Mouse (Mus musculus): ENCODE measurements around the gene Gm17542. TPM values are rescaled to one million over a fixed set of nuclear protein-coding genes. Genes with fewer than 3 reads are reported as not detected.
"Not testable (repeated sequence)": the region's sequence is repeated elsewhere in the genome, so short reads cannot be mapped to it uniquely, and the experiment has no call there.

Gm17542 gene
- not detected for total RNA-seq (2021)
- long read RNA-seq, experiment 1 = 0 reads
- long read RNA-seq, experiment 2 = 0 reads

DNA sequence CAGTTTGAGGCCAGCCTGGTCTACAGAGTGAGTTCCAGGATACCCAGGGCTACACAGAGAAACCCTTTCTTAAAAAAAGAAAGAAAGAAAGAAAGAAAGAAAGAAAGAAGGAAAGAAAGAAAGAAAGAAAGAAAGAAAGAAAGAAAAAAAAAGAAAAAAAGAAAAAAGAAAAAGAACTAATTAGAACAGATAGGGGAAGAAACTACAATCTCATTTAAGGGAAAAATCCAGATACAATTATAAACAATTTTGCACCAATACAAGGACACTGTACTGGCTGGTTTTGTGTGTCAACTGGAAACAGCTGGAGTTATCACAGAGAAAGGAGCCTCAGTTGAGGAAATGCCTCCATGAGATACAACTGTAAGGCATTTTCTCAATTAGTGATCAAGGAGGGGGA is at the start of gene Gm17542:
Gene Gm17542, minus strand, starts transcription at position 101 of the 400 bp plus-strand sequence.
- not testable (repeated sequence) for DNase-seq (ENCODE audit: low spot score in 2 of 2); H3K27ac ChIP-seq; H3K4me3 ChIP-seq

DNA sequence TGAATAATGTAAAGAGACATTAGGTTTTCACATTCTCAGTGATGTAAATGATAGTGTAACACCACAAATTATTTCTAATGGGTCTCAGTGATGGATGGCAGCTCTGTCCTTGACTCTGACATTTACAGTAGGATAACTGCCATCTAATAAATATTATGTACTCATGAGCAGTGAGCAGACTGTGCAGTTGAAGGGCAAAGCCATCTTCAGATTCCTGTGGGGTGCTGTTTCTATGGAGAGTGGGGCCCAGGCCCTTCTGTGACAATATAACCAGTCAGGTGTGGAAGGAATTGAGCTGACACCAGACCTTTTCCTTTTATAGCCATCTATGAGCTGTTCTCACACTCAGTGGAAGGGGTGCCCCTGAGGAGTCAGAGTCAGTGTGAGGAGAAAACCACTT is 21.8 kb upstream of the Gm17542 start:
- DNase-seq (ENCODE audit: low spot score in 2 of 2) = no peak
- Histone ChIP-seq H3K4me3 (no peak overlapping the region), H3K27ac (no peak overlapping the region)
- no peak for TF ChIP-seq CTCF (conservative IDR thresholded peaks at IDR 0.05)

DNA sequence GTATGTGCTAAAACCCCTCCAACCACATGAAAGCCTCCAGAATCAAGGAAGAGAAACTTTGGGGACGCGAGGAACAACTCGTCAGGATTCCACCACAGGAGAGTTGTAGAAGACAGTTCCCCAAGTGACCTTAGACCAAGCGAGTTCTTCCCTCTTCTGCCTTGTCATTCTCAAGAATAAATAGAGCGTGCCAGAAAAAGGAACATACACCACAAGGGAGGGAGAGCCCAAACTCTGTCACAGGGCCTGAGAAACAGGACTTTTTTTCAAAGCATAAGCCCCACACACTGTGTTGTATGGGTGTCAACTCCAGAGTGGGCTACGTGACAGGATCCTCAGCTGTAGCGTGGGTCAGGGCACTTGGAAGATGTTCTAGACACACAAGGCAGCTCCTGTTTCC is 20.1 kb upstream of the Gm17542 start:
- TF ChIP-seq CTCF (conservative IDR thresholded peaks at IDR 0.05) = no peak

DNA sequence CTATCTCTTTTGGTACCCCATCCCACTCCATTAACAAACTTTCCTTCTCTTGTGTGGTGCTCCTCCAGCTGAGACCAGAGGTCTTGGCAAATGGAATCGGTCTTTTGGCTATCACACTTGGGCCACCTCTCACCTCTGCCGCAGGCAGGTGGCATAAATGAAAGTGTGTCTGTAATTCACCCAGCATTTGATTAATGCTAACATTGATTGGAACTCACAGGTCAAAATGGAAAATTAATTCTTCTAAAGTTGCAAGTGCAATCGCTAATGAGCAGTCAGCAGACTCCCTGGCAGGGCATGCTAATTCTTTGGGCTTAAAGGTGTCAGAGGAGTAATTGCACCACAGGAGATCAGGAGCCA is 3.2 kb downstream of the Gm17542 start:
- H3K27ac ChIP-seq = no peak overlapping the region
- no peak for TF ChIP-seq CTCF (conservative IDR thresholded peaks at IDR 0.05)
- peak overlapping the region; percentile 50 for H3K4me3 ChIP-seq
- no peak for DNase-seq (ENCODE audit: low spot score in 2 of 2)

More for the DNA sequence above, 20.1 kb upstream of the Gm17542 start:
- no peak overlapping the region for H3K4me3 ChIP-seq
- H3K27ac ChIP-seq = no peak overlapping the region
- no peak for DNase-seq (ENCODE audit: low spot score in 2 of 2)

DNA sequence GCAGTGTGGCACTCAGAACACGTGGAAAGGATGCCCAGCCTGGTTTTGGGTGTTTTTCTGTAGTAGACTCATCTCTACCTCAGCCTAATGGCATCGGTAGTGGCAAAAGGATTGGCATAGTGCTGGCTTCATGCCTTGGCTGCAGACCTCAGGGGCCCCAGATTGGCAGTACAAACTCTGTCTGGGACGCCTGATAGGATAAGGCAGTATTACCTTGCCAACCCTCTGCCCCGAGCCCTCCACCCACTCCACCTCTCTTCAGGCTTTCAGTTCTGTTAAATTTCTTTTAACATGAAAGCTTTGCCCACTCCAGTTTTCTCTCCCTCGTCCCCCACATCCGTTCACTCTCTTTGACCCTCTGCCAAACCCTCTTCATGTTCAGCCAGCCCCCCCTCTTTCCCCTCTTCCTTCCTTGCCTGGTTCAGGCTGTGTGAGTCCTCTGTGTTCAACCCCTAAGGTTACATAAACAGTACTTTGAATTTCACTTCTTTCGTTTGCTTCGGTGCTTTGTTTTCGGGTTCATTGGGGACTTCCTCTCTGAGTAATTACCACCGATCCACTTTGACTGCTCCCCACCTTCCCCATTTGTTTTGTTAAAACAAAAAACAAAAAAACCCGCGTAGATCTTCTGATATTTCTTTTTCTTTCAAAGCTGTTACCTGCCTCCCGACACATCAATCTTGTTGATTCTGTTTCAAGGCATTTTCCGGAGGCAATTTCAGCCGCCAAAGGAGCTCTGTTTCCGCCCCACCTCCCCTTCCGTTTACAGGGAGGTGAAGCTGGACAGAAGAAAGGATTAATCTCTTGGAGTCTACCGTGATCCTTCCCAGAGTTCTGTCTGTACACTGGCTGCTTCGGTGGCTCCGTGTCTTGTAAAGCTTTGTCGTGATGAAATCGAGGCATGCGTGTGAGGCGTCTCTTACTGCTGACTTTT is 3.9 kb downstream of the Gm17542 start:
- TF ChIP-seq CTCF (conservative IDR thresholded peaks at IDR 0.05) = no peak
- no peak for DNase-seq (ENCODE audit: low spot score in 2 of 2)
- Histone ChIP-seq H3K27ac (no peak overlapping the region), H3K4me3 (peak overlapping the region; percentile 50)

DNA sequence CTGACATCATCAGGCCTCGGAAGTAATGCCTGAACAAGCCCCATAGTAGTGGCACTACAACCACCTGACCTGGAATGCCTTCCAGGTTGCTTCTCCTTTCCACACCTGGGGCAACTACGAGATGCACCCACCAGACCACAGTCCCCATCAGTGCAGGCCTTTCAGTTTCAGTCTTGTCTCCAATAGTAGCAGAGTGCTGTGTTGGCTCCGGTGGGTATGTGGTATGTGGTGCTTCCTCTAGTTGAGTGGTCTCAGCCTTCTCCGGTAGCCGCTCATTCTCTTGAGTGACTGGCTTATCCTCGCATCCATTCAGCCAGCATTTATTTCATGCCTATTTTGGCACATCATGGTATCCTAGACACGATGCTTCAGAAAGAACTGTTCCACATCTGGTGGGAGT is 4.8 kb downstream of the Gm17542 start:
- DNase-seq (ENCODE audit: low spot score in 2 of 2) = no peak
- no peak for TF ChIP-seq CTCF (conservative IDR thresholded peaks at IDR 0.05)
- Histone ChIP-seq H3K4me3 (no peak overlapping the region), H3K27ac (no peak overlapping the region)

DNA sequence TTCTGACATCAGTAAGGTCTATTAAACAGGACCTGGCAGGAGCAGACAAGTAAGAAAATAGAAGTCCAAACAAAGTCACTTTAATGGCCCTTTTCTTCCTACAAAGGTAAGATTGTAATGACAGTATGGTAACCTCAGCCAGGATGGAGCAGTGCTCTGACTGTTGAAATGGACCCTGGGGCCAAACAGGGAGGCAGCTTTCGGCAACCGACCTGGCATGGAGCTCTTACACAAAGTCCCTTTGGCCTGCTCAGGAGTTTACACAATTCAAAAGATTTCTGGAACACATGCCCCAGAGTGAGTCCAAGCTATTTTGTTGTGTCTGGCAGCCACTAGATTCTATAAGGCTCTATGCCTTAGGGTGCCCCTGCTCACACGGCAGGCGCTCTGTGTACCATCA is 9.0 kb downstream of the Gm17542 start:
- H3K27ac ChIP-seq = no peak overlapping the region
- no peak overlapping the region for H3K4me3 ChIP-seq
- no peak for DNase-seq (ENCODE audit: low spot score in 2 of 2)
- no peak for TF ChIP-seq CTCF (conservative IDR thresholded peaks at IDR 0.05)

DNA sequence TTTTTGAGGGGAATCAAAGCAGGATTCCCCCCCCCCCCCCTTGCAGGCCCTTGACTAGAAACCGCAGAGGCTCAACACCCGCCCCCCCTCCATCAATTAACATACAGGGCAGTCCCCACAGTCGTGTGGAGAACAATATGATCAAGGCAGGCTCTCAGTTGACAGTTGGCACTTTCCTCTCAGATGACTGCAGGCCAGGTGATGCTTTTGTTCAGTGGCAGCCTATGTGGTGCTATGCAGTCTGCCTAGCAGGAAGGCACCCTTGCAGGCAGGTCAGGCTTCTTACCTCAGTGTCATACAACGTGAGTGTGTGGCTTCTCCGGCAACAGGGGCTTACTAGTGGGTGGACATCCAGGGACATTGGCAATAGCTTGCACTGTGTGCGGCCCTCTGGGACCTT is 17.4 kb downstream of the Gm17542 start:
- TF ChIP-seq CTCF (conservative IDR thresholded peaks at IDR 0.05) = no peak
- no peak overlapping the region for H3K27ac ChIP-seq
- no peak for DNase-seq (ENCODE audit: low spot score in 2 of 2)
- no peak overlapping the region for H3K4me3 ChIP-seq

DNA sequence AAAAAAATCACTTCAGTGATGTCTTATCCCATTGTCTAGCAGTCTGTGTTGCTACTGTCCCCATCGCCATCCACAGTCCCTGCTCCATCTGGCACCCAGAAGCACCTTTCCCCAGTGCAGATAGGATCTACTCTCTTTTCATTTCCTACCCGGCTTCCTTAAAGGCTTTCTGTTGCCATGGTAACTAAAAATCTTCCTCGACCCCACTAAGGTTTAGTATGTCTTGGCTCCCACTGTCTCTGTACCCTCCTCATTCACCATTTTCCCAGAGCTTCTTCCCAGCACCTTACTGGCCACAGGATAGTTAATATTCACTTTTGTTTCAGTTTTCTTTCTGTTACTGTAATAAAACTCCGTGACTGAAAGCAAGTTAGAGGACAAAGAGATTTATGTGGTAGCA is 17.9 kb downstream of the Gm17542 start:
- H3K27ac ChIP-seq = no peak overlapping the region
- TF ChIP-seq CTCF (conservative IDR thresholded peaks at IDR 0.05) = no peak
- no peak for DNase-seq (ENCODE audit: low spot score in 2 of 2)
- H3K4me3 ChIP-seq = no peak overlapping the region

DNA sequence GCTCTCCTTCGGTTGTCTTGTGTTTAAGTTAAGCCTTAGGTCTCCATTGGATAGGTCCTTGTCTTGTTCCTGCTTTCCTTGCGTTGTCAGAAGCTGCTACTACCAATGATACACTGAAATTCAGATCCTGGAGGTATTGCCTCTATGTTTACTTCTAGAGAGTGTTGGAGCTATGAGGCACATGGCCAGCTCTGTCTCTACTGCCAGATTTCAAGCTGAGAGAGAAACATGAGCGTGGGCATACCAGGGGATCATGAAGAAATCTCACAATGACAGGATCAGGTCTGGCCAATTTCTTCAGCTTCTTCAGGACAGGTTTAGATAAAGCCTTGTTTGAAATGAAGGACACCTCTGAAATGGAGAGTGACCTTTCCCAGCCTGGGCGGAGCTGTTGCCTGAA is 19.1 kb downstream of the Gm17542 start:
- no peak overlapping the region for H3K4me3 ChIP-seq
- DNase-seq (ENCODE audit: low spot score in 2 of 2) = no peak
- H3K27ac ChIP-seq = no peak overlapping the region
- TF ChIP-seq CTCF (conservative IDR thresholded peaks at IDR 0.05) = no peak

DNA sequence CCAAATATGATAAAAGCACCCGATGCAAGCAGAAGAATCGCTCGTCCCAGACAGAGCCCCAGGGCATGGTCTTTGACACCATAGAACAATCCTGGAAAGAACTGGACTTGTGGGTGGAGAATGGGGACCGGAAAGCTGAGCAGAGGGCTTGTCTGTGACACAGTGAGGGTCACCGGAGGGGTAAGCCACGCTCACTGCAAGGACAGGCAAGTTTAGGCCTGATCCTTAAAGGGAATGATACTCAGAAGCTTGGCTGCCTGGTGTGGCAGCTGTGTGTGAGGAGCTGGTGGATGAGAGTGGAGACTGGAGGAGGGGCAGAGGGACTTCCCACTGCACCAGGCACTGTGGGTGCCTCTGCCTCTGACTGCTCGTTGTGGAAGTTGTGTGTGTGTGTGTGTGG is 27.0 kb downstream of the Gm17542 start:
- no peak overlapping the region for H3K4me3 ChIP-seq
- no peak for DNase-seq (ENCODE audit: low spot score in 2 of 2)
- H3K27ac ChIP-seq = no peak overlapping the region
- TF ChIP-seq CTCF (conservative IDR thresholded peaks at IDR 0.05) = no peak

DNA sequence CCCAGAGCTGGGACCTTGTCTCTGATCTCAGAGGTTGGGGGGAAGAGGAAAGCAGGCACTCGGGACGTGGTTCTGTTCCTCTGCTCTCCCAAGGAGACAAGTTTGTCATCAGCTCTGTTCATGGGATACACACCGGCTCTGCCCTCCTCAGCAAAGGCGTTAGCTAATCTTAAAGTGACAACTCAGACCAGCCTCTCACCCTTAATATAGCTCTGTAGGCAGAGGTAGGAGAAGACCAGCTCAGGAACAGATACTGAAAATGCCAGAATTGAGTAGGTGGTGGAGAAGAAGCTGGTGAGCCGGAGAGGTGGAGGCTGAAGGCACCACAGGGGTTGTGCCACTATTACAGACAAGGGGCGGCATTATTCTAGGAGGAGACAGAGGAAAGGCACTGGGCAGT is 38.7 kb downstream of the Gm17542 start:
- no peak for DNase-seq (ENCODE audit: low spot score in 2 of 2)
- H3K27ac ChIP-seq = no peak overlapping the region
- TF ChIP-seq CTCF (conservative IDR thresholded peaks at IDR 0.05) = no peak
- H3K4me3 ChIP-seq = no peak overlapping the region

DNA sequence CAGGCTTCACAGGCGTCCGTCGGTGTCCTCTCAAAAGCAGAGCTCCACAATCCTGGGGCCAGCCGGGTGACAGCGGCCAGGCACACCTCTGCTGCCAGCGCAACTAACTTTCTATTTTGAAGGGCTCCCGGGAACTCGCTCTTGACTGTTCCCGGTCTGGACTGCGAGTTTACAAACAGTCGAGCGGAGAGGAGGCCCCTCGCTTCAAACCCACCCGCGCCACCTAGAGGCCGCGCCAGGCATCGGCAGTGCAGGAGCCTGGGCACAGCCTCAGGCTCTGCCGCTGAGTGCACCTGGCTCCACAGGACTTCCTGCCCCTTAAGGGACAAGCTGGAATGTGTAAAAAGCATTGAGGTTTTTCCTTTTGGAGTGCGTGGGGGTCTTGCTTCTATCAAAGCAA is 42.5 kb downstream of the Gm17542 start, which contains the start of gene Edar:
Gene Edar, minus strand, starts transcription at position 122 of the 400 bp plus-strand sequence.
- H3K4me3 ChIP-seq = peak within 1 kb of the TSS; percentile 45

More for the DNA sequence above, 42.5 kb downstream of the Gm17542 start, which contains the start of gene Edar:
- TF ChIP-seq CTCF (conservative IDR thresholded peaks at IDR 0.05) = peak; percentile 99
- H3K27ac ChIP-seq = no peak within 1 kb of the TSS
- peak; percentile 61 to 84 for DNase-seq (ENCODE audit: low spot score in 2 of 2)
